Mouse (Mus musculus): ENCODE results near the gene Tnik. TPM values are rescaled to one million over a fixed set of nuclear protein-coding genes. Genes with fewer than 3 reads are reported as not detected.

The Tnik gene
- total RNA-seq, 2 experiments from 2014 or later = 39.2 to 40.7 TPM

GRCm38 (mm10) chr3:28485716-28486115, 222.7 kb downstream of the Tnik start:
- peak; percentile 24 for DNase-seq

- no peak for DNase-seq
These were observed 224.4 kb downstream of the Tnik start for GRCm38 (mm10) chr3:28487418-28487817.

GRCm38 (mm10) chr3:28491085-28492041, 228.3 kb downstream of the Tnik start:
- no peak for DNase-seq

GRCm38 (mm10) chr3:28496806-28497502, 233.9 kb downstream of the Tnik start:
- no peak for DNase-seq

GRCm38 (mm10) chr3:28497503-28497857, 234.5 kb downstream of the Tnik start:
- no peak for DNase-seq

- DNase-seq = no peak
These were observed 239.7 kb downstream of the Tnik start for GRCm38 (mm10) chr3:28502697-28503096.

- DNase-seq = no peak
These were observed 246.4 kb downstream of the Tnik start for GRCm38 (mm10) chr3:28509337-28509935.

GRCm38 (mm10) chr3:28523004-28523482, 260.0 kb downstream of the Tnik start:
- peak; percentile 33 for DNase-seq

GRCm38 (mm10) chr3:28523541-28524165, 260.6 kb downstream of the Tnik start:
- DNase-seq = no peak

GRCm38 (mm10) chr3:28524562-28524961, 261.5 kb downstream of the Tnik start:
- no peak for DNase-seq

GRCm38 (mm10) chr3:28526671-28527070, 263.7 kb downstream of the Tnik start:
- DNase-seq = no peak

- no peak for DNase-seq
These were observed 264.2 kb downstream of the Tnik start for GRCm38 (mm10) chr3:28527231-28527630.

GRCm38 (mm10) chr3:28529548-28529947, 266.5 kb downstream of the Tnik start:
- no peak for DNase-seq

- DNase-seq = no peak
These were observed 268.4 kb downstream of the Tnik start for GRCm38 (mm10) chr3:28531294-28531956.

- no peak for DNase-seq
These were observed 269.7 kb downstream of the Tnik start for GRCm38 (mm10) chr3:28532666-28533065.

GRCm38 (mm10) chr3:28540121-28540520, 277.1 kb downstream of the Tnik start:
- no peak for DNase-seq

GRCm38 (mm10) chr3:28542941-28543340, 279.9 kb downstream of the Tnik start:
- no peak for DNase-seq

GRCm38 (mm10) chr3:28543380-28543984, 280.5 kb downstream of the Tnik start:
- DNase-seq = peak; percentile 53

GRCm38 (mm10) chr3:28544345-28544869, 281.4 kb downstream of the Tnik start:
- no peak for DNase-seq

- no peak for DNase-seq
These were observed 285.1 kb downstream of the Tnik start for GRCm38 (mm10) chr3:28547965-28548730.

Data from heart, postnatal 4 days (tissue).